ENCODE assay signal across 8 mouse cellular contexts in the genomic region with DNA sequence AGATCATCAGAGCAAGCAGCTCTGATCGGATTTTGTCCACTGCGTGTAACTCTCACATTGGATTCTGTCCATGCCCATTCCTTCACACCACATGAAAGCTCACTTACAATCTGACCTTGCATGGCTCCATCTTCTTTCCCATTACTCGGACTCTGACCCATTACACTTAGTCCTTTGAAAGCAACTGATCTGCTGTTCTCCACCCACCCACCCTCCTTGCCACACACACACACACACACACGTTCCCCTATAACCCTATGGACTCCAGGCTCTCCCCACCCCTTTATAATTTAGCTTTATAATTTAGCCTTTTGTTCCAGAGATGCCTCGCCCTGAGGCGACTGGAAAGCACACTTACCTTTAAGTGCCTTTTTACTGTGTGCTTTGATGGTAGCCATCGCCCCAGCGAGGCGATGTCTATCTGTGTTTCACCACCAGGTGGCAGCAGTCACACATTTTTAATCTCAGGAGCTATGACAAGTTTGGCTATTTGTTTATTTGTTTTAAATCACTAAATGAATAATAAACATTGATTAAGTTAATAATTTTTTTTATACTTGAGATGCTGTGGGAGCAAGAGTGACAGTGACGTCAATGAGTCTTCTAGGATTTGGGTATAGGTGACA.
DNase-seq lines count a peak whose midpoint lies in the region; ATAC-seq lines count a peak whose summit lies in the region.

No protein-coding gene starts in this region.

- no peaks in the 10 kb centered on the region for H3K27me3 ChIP-seq in forebrain, embryonic 16.5 days (replicated peaks; ENCODE audit: control insufficient read depth, insufficient read depth, low read length)
- peaks cover 71% of the 10 kb centered on the region for H3K27me3 ChIP-seq in limb, embryonic 10.5 days (ENCODE audit: low read depth, poor library complexity, severe bottlenecking)
- no peaks in the 10 kb centered on the region; the same call in 1 of the 2 replicates for H3K27me3 ChIP-seq in neural tube, embryonic 11.5 days (ENCODE audit: control insufficient read depth, insufficient read depth, low read length)

- no peak overlapping the region for H3K4me2 ChIP-seq in forebrain, embryonic 16.5 days (ENCODE audit: low read length)
- no peak overlapping the region for H3K4me2 ChIP-seq in neural tube, embryonic 11.5 days (ENCODE audit: low read depth)

- peak; percentile 26 for DNase-seq in gastrocnemius, postnatal 10 days
- DNase-seq in gastrocnemius, postnatal 25 days: no peak
- DNase-seq in A20 (ENCODE audit: low read depth, low spot score): peak; percentile 42
- peak; percentile 56 for DNase-seq in limb, embryonic 10.5 days (ENCODE audit: low spot score)
- DNase-seq in neural tube, embryonic 11.5 days (ENCODE audit: low spot score): peak; percentile 57

- no peak overlapping the region for H3K9ac ChIP-seq in forebrain, embryonic 16.5 days (replicated peaks; ENCODE audit: low read depth, low read length)
- H3K9ac ChIP-seq in neural tube, embryonic 11.5 days (ENCODE audit: low read length): no peak overlapping the region

- no peaks in the 10 kb centered on the region for H3K4me1 ChIP-seq in forebrain, embryonic 16.5 days (replicated peaks; ENCODE audit: control insufficient read depth, insufficient read depth, low read length)
- peaks cover 29% of the 10 kb centered on the region for H3K4me1 ChIP-seq in limb, embryonic 10.5 days
- no peaks in the 10 kb centered on the region for H3K4me1 ChIP-seq in neural tube, embryonic 11.5 days (ENCODE audit: control insufficient read depth, insufficient read depth, low read length)

- H3K4me3 ChIP-seq in forebrain, embryonic 16.5 days (replicated peaks; ENCODE audit: low read length): no peak overlapping the region
- no peak overlapping the region for H3K4me3 ChIP-seq in limb, embryonic 10.5 days
- no peak overlapping the region for H3K4me3 ChIP-seq in neural tube, embryonic 11.5 days (ENCODE audit: low read depth, low read length)

- peak; percentile 52 for ATAC-seq in activated CD4-positive, CD25-positive, alpha-beta regulatory T cell, adult 4 months
- peak; percentile 38; the same call in 1 of the 2 replicates for ATAC-seq in forebrain, embryonic 16.5 days
- no peak for ATAC-seq in neural tube, embryonic 11.5 days (ENCODE audit: insufficient read depth, low FRiP score, low TSS enrichment)
- ATAC-seq in erythroid progenitor cell, adult 5-6 weeks (replicated peaks; ENCODE audit: low FRiP score, poor library complexity, severe bottlenecking): no peak

- H3K36me3 ChIP-seq in forebrain, embryonic 16.5 days (ENCODE audit: control insufficient read depth, insufficient read depth): no peaks in the 10 kb centered on the region
- H3K36me3 ChIP-seq in limb, embryonic 10.5 days: no peaks in the 10 kb centered on the region
- no peaks in the 10 kb centered on the region for H3K36me3 ChIP-seq in neural tube, embryonic 11.5 days (ENCODE audit: control insufficient read depth, insufficient read depth, low read length)

- 39% methylated on average over 10 of the region's 10 CpGs for WGBS in forebrain, embryonic 16.5 days
- WGBS in limb, embryonic 10.5 days: 37% methylated on average over 10 of the region's 10 CpGs
- 36% methylated on average over 10 of the region's 10 CpGs for WGBS in neural tube, embryonic 11.5 days

- no peaks in the 10 kb centered on the region for H3K9me3 ChIP-seq in forebrain, embryonic 16.5 days (ENCODE audit: control insufficient read depth, low read length)
- no peaks in the 10 kb centered on the region for H3K9me3 ChIP-seq in limb, embryonic 10.5 days (replicated peaks)
- H3K9me3 ChIP-seq in neural tube, embryonic 11.5 days (ENCODE audit: control insufficient read depth, low read length): no peaks in the 10 kb centered on the region

- no peak overlapping the region for H3K27ac ChIP-seq in forebrain, embryonic 16.5 days (ENCODE audit: low read length)
- no peak overlapping the region for H3K27ac ChIP-seq in limb, embryonic 10.5 days
- H3K27ac ChIP-seq in neural tube, embryonic 11.5 days (ENCODE audit: low read depth, low read length): no peak overlapping the region

Comparison
In these comparisons a context has a peak if more than half of its experiments do, and no peak if none do; other contexts are left out.
1. ATAC-seq: peak in activated CD4-positive, CD25-positive, alpha-beta regulatory T cell, adult 4 months (single experiment) and forebrain, embryonic 16.5 days (single experiment); none in neural tube, embryonic 11.5 days (single experiment) and erythroid progenitor cell, adult 5-6 weeks (single experiment).